Mouse (Mus musculus): Measurements from ENCODE around the gene Dffa.

Dffa gene

GRCm38 (mm10) chr4:149103875-149104561 is at the start of gene Dffa:
Gene Dffa (plus strand): TSS chr4:149104146.
- DNase-seq (ENCODE audit: low read depth), result peak; percentile 88

GRCm38 (mm10) chr4:149055847-149056246 is 48.1 kb upstream of the Dffa start:
- DNase-seq (ENCODE audit: low read depth), result no peak

- no peak for DNase-seq (ENCODE audit: low read depth)
Measured at GRCm38 (mm10) chr4:149056957-149057356, 47.0 kb upstream of the Dffa start.

GRCm38 (mm10) chr4:149057470-149057869 is 46.5 kb upstream of the Dffa start:
- DNase-seq (ENCODE audit: low read depth), result no peak

- no peak for DNase-seq (ENCODE audit: low read depth)
Measured at GRCm38 (mm10) chr4:149058298-149058697, 45.6 kb upstream of the Dffa start.

- no peak for DNase-seq (ENCODE audit: low read depth)
Measured at GRCm38 (mm10) chr4:149059713-149060112, 44.2 kb upstream of the Dffa start.

GRCm38 (mm10) chr4:149060621-149061431 is 43.1 kb upstream of the Dffa start:
- DNase-seq (ENCODE audit: low read depth), result no peak

GRCm38 (mm10) chr4:149061432-149061718 is 42.6 kb upstream of the Dffa start:
- no peak for DNase-seq (ENCODE audit: low read depth)

GRCm38 (mm10) chr4:149062406-149063318 is 41.3 kb upstream of the Dffa start:
- DNase-seq (ENCODE audit: low read depth), result no peak

GRCm38 (mm10) chr4:149064061-149064854 is 39.7 kb upstream of the Dffa start:
- peak; percentile 22 for DNase-seq (ENCODE audit: low read depth)

GRCm38 (mm10) chr4:149066672-149067551 is 37.0 kb upstream of the Dffa start:
- peak; percentile 69 for DNase-seq (ENCODE audit: low read depth)

GRCm38 (mm10) chr4:149075073-149075472 is 28.9 kb upstream of the Dffa start:
- DNase-seq (ENCODE audit: low read depth), result no peak

- peak; percentile 87 for DNase-seq (ENCODE audit: low read depth)
Measured at GRCm38 (mm10) chr4:149075871-149076575, 27.9 kb upstream of the Dffa start.

GRCm38 (mm10) chr4:149078261-149078660 is 25.7 kb upstream of the Dffa start:
- no peak for DNase-seq (ENCODE audit: low read depth)

GRCm38 (mm10) chr4:149079629-149080028 is 24.3 kb upstream of the Dffa start:
- DNase-seq (ENCODE audit: low read depth), result no peak

GRCm38 (mm10) chr4:149080111-149080510 is 23.8 kb upstream of the Dffa start:
- DNase-seq (ENCODE audit: low read depth), result no peak

GRCm38 (mm10) chr4:149081528-149081927 is 22.4 kb upstream of the Dffa start:
- DNase-seq (ENCODE audit: low read depth), result no peak

- DNase-seq (ENCODE audit: low read depth), result no peak
Measured at GRCm38 (mm10) chr4:149085381-149085780, 18.6 kb upstream of the Dffa start.

- DNase-seq (ENCODE audit: low read depth), result no peak
Measured at GRCm38 (mm10) chr4:149091364-149091763, 12.6 kb upstream of the Dffa start.

GRCm38 (mm10) chr4:149097956-149098355 is 6.0 kb upstream of the Dffa start:
- DNase-seq (ENCODE audit: low read depth), result no peak

Data from naive thymus-derived CD4-positive, alpha-beta T cell, adult 2 months (primary cell).